Mouse (Mus musculus): ENCODE results near the gene Dntt. TPM values are rescaled to one million over a fixed set of nuclear protein-coding genes. Genes with fewer than 3 reads are reported as not detected.

Dntt gene
- total RNA-seq, 2 experiments from 2014 or later: not detected

Other genes starting within 250 kb of the Dntt start
- gene Ccnj, start 198.0 kb upstream of the Dntt start, total RNA-seq (2021): 10 to 100 TPM; 10.7 to 12.3 TPM
- 10 to 100 TPM; 21.6 to 22.0 TPM for gene Zfp518a, start 134.6 kb upstream of the Dntt start, total RNA-seq (2021)
- gene Blnk, start 34.7 kb upstream of the Dntt start, total RNA-seq (2021): 1 to 10 TPM; 1.2 to 2.5 TPM
- gene Opalin, start 47.8 kb downstream of the Dntt start, total RNA-seq (2021): not detected
- under 1 TPM; 0.11 to 0.53 TPM for gene Tll2, start 177.6 kb downstream of the Dntt start, total RNA-seq (2021)
- 100 to 1,000 TPM; 163 to 170 TPM for gene Tm9sf3, start 234.7 kb downstream of the Dntt start, total RNA-seq (2021)